Mouse (Mus musculus) ES-E14 (cell line): ENCODE data around the gene Rora.

Experiments used
- CHD2 ChIP-seq: IDR thresholded peaks from 2 replicates; pipeline ENCODE4 v1.6.1; 2014; ENCODE audit warnings: mild to moderate bottlenecking, low read depth, low read length, inconsistent platforms
- HCFC1 ChIP-seq: IDR thresholded peaks from 2 replicates; pipeline ENCODE4 v1.6.1; 2012; ENCODE audit warnings: low read length, inconsistent platforms, borderline replicate concordance; ENCODE audit not compliant: insufficient read depth
- MAFK ChIP-seq: IDR thresholded peaks from 2 replicates; pipeline ENCODE4 v1.6.1; 2014; ENCODE audit warnings: mild to moderate bottlenecking, low read depth, low read length, inconsistent platforms; ENCODE audit not compliant: insufficient read depth
- ZC3H11A ChIP-seq: IDR thresholded peaks from 2 replicates; pipeline ENCODE4 v1.6.1; 2012; ENCODE audit warnings: low read depth, mild to moderate bottlenecking, inconsistent platforms, low read length, borderline replicate concordance

DNA sequence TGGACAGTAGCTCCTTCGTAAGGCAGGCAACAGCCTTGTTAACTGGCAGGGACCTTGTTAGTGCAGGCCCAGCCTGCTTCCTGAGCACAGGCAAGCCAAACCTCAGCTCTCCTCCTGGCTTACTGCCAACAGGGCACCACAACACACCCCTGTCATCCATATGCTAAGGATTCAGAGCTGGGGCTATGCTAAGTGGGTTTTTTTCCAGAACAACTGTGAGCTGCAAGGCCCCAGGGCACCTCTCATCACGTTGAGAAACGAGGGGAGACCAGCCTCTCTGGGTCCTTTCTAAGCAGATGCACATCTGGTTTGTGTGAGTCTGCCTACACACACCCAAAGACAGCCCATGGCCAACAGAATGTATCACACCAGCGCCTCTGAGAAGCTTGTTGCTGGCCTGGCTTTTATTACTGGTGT, 289.0 kb downstream of the Rora start:
- TF ChIP-seq MAFK (no peak), CHD2 (no peak), HCFC1 (no peak), ZC3H11A (no peak)
